10 mouse cellular contexts compared by ENCODE assay signal in genomic region chr1:82803608-82804007, GRCm38 (mm10). TPM values are rescaled to one million over a fixed set of nuclear protein-coding genes. Genes with fewer than 3 reads are reported as not detected.
DNase-seq lines count a peak whose midpoint lies in the region; ATAC-seq and TF ChIP-seq lines count a peak whose summit lies in the region.
"Had no signal": no experiment of that assay in that cellular context is flagged by ENCODE, and none has a peak within 500 bp of the region (broad histone marks: within the 10 kb centered on the region; RNA-seq: fewer than 3 reads in every experiment).

No protein-coding gene starts in this region.

- H3K27ac ChIP-seq in hindbrain, embryonic 16.5 days (ENCODE audit: low read depth, low read length), result no peak overlapping the region
- no peak overlapping the region for H3K27ac ChIP-seq in limb, embryonic 10.5 days
- H3K27ac ChIP-seq: heart, embryonic 10.5 days had no signal

- H3K4me2 ChIP-seq in hindbrain, embryonic 16.5 days (ENCODE audit: low read length), result no peak overlapping the region

- no peak for ATAC-seq in hindbrain, embryonic 16.5 days

- no peaks in the 10 kb centered on the region for H3K9me3 ChIP-seq in E14TG2a.4 (ENCODE audit: low read length)
- no peaks in the 10 kb centered on the region for H3K9me3 ChIP-seq in hindbrain, embryonic 16.5 days (ENCODE audit: control insufficient read depth, low read length)
- no peaks in the 10 kb centered on the region for H3K9me3 ChIP-seq in limb, embryonic 10.5 days (replicated peaks)
- H3K9me3 ChIP-seq: heart, embryonic 10.5 days had no signal

- no peak for DNase-seq in lung, adult 2 months
- no peak for DNase-seq in lung, postnatal 4 days
- DNase-seq in c-Kit-negative CD71-positive TER-119-positive erythroid progenitor cells, embryonic 14.5 days (ENCODE audit: low read depth, low spot score), result peak; percentile 77
- peak; percentile 74 for DNase-seq in naive thymus-derived CD4-positive, alpha-beta T cell, adult 2 months (ENCODE audit: low read depth)
- DNase-seq in limb, embryonic 10.5 days (ENCODE audit: low spot score), result no peak
- DNase-seq in cerebellum, adult 8-10 months, result no peak
- DNase-seq: lung, postnatal 36 days had no signal

- 80% methylated on average over 7 of the region's 7 CpGs for WGBS in lung, adult 2 months
- 77% methylated on average over 7 of the region's 7 CpGs for WGBS in hindbrain, embryonic 16.5 days
- 79% methylated on average over 7 of the region's 7 CpGs for WGBS in limb, embryonic 10.5 days

- no peak for TF ChIP-seq POLR2A in lung, adult 2 months (IDR thresholded peaks at IDR 0.05; ENCODE audit: borderline replicate concordance, extremely low read depth, low read depth, low read length)

- no peaks in the 10 kb centered on the region for H3K36me3 ChIP-seq in E14TG2a.4 (ENCODE audit: insufficient read depth, low read length)
- H3K36me3 ChIP-seq in hindbrain, embryonic 16.5 days (ENCODE audit: control insufficient read depth, insufficient read depth, low read length), result no peaks in the 10 kb centered on the region
- H3K36me3 ChIP-seq in limb, embryonic 10.5 days, result no peaks in the 10 kb centered on the region
- H3K36me3 ChIP-seq: heart, embryonic 10.5 days had no signal

- H3K27me3 ChIP-seq in E14TG2a.4 (ENCODE audit: insufficient read depth, low read length), result peaks cover 16% of the 10 kb centered on the region
- H3K27me3 ChIP-seq in hindbrain, embryonic 16.5 days (replicated peaks; ENCODE audit: control insufficient read depth, insufficient read depth, low read length), result no peaks in the 10 kb centered on the region
- H3K27me3 ChIP-seq in limb, embryonic 10.5 days (ENCODE audit: low read depth, poor library complexity, severe bottlenecking), result no peaks in the 10 kb centered on the region

- H3K4me1 ChIP-seq in lung, adult 2 months (ENCODE audit: control insufficient read depth, insufficient read depth, low read length), result peaks cover 2% of the 10 kb centered on the region; the same call in 1 of the 2 replicates
- peaks cover 6% of the 10 kb centered on the region; the same call in 1 of the 2 replicates for H3K4me1 ChIP-seq in E14TG2a.4 (replicated peaks; ENCODE audit: low read depth, low read length)
- no peaks in the 10 kb centered on the region for H3K4me1 ChIP-seq in hindbrain, embryonic 16.5 days (ENCODE audit: control insufficient read depth, insufficient read depth, low read depth, low read length)
- 0 out of 2 replicates have a peak, but pooled peaks cover 2% of the 10 kb centered on the region for H3K4me1 ChIP-seq in limb, embryonic 10.5 days
- H3K4me1 ChIP-seq: heart, embryonic 10.5 days had no signal

- peak; percentile 49 for TF ChIP-seq CTCF in lung, adult 2 months (IDR thresholded peaks at IDR 0.05; ENCODE audit: insufficient read depth, low read length)
- peak; percentile 57 for TF ChIP-seq CTCF in E14TG2a.4 (conservative IDR thresholded peaks at IDR 0.05; ENCODE audit: low read length)

- H3K4me3 ChIP-seq in lung, adult 2 months (replicated peaks; ENCODE audit: extremely low read depth, low read depth, low read length), result no peak overlapping the region
- H3K4me3 ChIP-seq in E14TG2a.4 (replicated peaks; ENCODE audit: low read length), result no peak overlapping the region
- no peak overlapping the region for H3K4me3 ChIP-seq in hindbrain, embryonic 16.5 days (ENCODE audit: low read length)
- H3K4me3 ChIP-seq in limb, embryonic 10.5 days, result no peak overlapping the region
- H3K4me3 ChIP-seq: heart, embryonic 10.5 days had no signal

- no peak overlapping the region for H3K9ac ChIP-seq in hindbrain, embryonic 16.5 days (ENCODE audit: low read depth, low read length)

RNA-seq across cellular contexts. Expression of gene Gm47791, which starts 32.6 kb away (rescaled TPM):
- polyA plus RNA-seq in lung, adult 2 months (2012; rRNA removed), result not detected in 2 replicates
- not detected in 2 replicates for polyA plus RNA-seq in hindbrain, embryonic 16.5 days (2015; fragmentation: Nextera tagmentation; extraction: Ambion mirVana)
- not detected in 2 replicates for polyA plus RNA-seq in limb, embryonic 10.5 days (2016; fragmentation: Nextera tagmentation; extraction: Ambion mirVana)
- polyA plus RNA-seq: heart, embryonic 10.5 days had no signal

RNA-seq across cellular contexts. Expression of gene Tm4sf20, which starts 35.3 kb away (rescaled TPM):
- polyA plus RNA-seq in lung, adult 2 months (2012; rRNA removed), result 0.36 TPM in 1 of 2 replicates, not detected in the other
- polyA plus RNA-seq in hindbrain, embryonic 16.5 days (2015; fragmentation: Nextera tagmentation; extraction: Ambion mirVana), result not detected in 2 replicates
- 0.25 TPM in 1 of 2 replicates, not detected in the other for polyA plus RNA-seq in limb, embryonic 10.5 days (2016; fragmentation: Nextera tagmentation; extraction: Ambion mirVana)
- polyA plus RNA-seq: heart, embryonic 10.5 days had no signal

RNA-seq across cellular contexts. Expression of gene Agfg1, which starts 35.7 kb away (rescaled TPM):
- polyA plus RNA-seq in lung, adult 2 months (2012; rRNA removed), result 51.1 and 70.6 TPM in 2 replicates
- polyA plus RNA-seq in hindbrain, embryonic 16.5 days (2015; fragmentation: Nextera tagmentation; extraction: Ambion mirVana), result 23.9 and 27.7 TPM in 2 replicates
- polyA plus RNA-seq in limb, embryonic 10.5 days (2016; fragmentation: Nextera tagmentation; extraction: Ambion mirVana), result 26.9 and 30.5 TPM in 2 replicates

Comparison
In these comparisons a context has a peak if more than half of its experiments do, and no peak if none do; other contexts are left out.
1. DNase-seq: peak in c-Kit-negative CD71-positive TER-119-positive erythroid progenitor cells, embryonic 14.5 days (single experiment) and naive thymus-derived CD4-positive, alpha-beta T cell, adult 2 months (single experiment); none in lung, adult 2 months (single experiment), lung, postnatal 4 days (0 of 2), limb, embryonic 10.5 days (single experiment) and cerebellum, adult 8-10 months (single experiment).